Mouse (Mus musculus) E14TG2a.4 (cell line): ENCODE results near the gene Kcnj5.

Experiments used
- CTCF ChIP-seq: conservative IDR thresholded peaks from 2 replicates; pipeline ENCODE4 v1.5.1; 2014; ENCODE audit warnings: low read length
- NANOG ChIP-seq: IDR thresholded peaks from 2 replicates; pipeline ENCODE4 v1.6.1; 2014; ENCODE audit warnings: borderline replicate concordance, low read length, mixed read lengths

DNA sequence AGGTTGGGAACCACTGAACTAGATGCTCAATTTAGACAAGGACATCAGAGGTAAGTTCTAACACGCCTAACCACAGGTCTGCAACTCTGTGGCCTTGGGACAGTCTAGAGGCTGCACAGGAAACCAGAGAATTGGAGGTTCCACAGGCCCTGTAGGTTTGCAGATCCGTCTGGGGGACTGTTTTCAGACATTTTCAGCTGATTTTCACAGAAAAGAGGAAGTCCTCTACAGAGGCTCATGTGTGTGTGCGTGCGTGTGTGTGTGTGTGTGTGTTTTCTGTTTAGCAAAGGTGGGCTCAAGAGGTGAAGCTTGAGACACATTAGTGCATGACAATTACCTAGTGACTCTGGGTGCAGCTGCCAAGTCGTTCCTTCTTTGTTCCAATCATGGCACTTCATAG is 46.9 kb upstream of the Kcnj5 start:
- TF ChIP-seq CTCF = no peak
- no peak for TF ChIP-seq NANOG
